Mouse (Mus musculus) lung, postnatal 0 days (tissue): Measurements from ENCODE around the gene Nsun2.

Source experiments
- CTCF ChIP-seq: IDR thresholded peaks from 2 replicates; pipeline ENCODE4 v1.5.1; 2016; ENCODE audit warnings: antibody characterized with exemption, mild to moderate bottlenecking
- EP300 ChIP-seq: IDR thresholded peaks from 2 replicates; pipeline ENCODE4 v1.6.1; 2016; ENCODE audit warnings: antibody characterized with exemption, mild to moderate bottlenecking, control low read depth

- TF ChIP-seq CTCF: no peak
- TF ChIP-seq EP300: no peak
Measured at GRCm38 (mm10) chr13:69598867-69599266, 65.3 kb downstream of the Nsun2 start.
